Mouse (Mus musculus) thymus, adult 2 months (tissue): ENCODE data around the gene Slc25a21. TPM values are rescaled to one million over a fixed set of nuclear protein-coding genes. Genes with fewer than 3 reads are reported as not detected.

Experiments used
- DNase-seq: peaks from one replicate; pipeline ENCODE4 v3.0.0; 2021
- H3K27ac ChIP-seq: fragments of 200-500 bp; 2 replicates; pipeline ENCODE4 v1.5.1; 2012; ENCODE audit warnings: low read length, control low read depth; ENCODE audit not compliant: control insufficient read depth, insufficient read depth
- H3K27me3 ChIP-seq: fragments of 200-500 bp; 2 replicates; pipeline ENCODE4 v1.6.1; 2012; ENCODE audit warnings: mild to moderate bottlenecking, low read length, moderate library complexity, mixed read lengths; ENCODE audit not compliant: control insufficient read depth, insufficient read depth
- H3K36me3 ChIP-seq: fragments of 200-500 bp; 2 replicates; pipeline ENCODE4 v1.6.1; 2012; ENCODE audit warnings: mild to moderate bottlenecking, low read length, moderate library complexity; ENCODE audit not compliant: control insufficient read depth, insufficient read depth
- H3K4me1 ChIP-seq: fragments of 200-500 bp; replicated peaks from 2 replicates; pipeline ENCODE4 v1.6.1; 2012; ENCODE audit warnings: low read length; ENCODE audit not compliant: control insufficient read depth, insufficient read depth
- H3K4me3 ChIP-seq: fragments of 200-500 bp; 2 replicates; pipeline ENCODE4 v1.5.1; 2012; ENCODE audit warnings: mild to moderate bottlenecking, low read length, control low read depth, moderate library complexity; ENCODE audit not compliant: control insufficient read depth, insufficient read depth
- CTCF ChIP-seq: fragments of 200-500 bp; IDR thresholded peaks from 2 replicates; pipeline ENCODE4 v1.5.1; 2012; ENCODE audit warnings: mild to moderate bottlenecking, control low read depth, low read length, moderate library complexity, borderline replicate concordance; ENCODE audit not compliant: control insufficient read depth, poor library complexity, insufficient read depth; ENCODE audit errors: extremely low read depth
- POLR2A ChIP-seq: fragments of 200-500 bp; IDR thresholded peaks from 2 replicates; pipeline ENCODE4 v1.6.1; 2012; ENCODE audit warnings: mild to moderate bottlenecking, low read length, control low read depth, moderate library complexity; ENCODE audit not compliant: control insufficient read depth, poor library complexity, insufficient read depth; ENCODE audit errors: extremely low read depth
- WGBS: fragments of 180-500 bp; shearing (Covaris S2); methylation state at CpG from one replicate; pipeline ENCODE4 v1.1.7; 2018; 5-methylcytosine and 5-hydroxymethylcytosine counted together
- polyA plus RNA-seq: library from polyadenylated mRNA; depleted of rRNA; stranded (reverse); fragments of >200 nt; gene quantifications from 2 replicates; pipeline ENCODE4 v1.2.3, GENCODE M21; 2012

Gene Slc25a21
- polyA plus RNA-seq, 1 experiment = 0.03 TPM

DNA sequence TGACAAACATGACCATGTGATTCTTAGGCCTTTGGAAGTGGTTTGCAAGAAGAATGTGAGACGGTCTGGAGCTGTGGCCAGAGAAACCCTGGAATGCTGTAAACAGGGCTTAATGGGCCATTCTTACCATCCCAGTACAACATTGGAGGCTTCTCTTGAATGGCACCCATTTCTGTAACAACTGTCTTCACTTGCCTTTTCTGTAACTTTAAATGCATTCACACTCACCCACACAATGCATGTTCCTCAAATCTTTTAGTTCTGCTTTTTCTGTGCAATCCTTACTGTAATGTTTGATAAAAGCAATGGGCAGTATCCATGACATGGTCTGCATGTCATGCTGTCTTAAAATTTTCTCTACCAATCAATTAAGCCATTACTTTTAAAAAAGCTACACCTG lies 95.0 kb downstream of the Slc25a21 start:
- Histone ChIP-seq H3K27me3 (no peaks in the 10 kb centered on the region), H3K27ac (no peak overlapping the region), H3K4me1 (no peaks in the 10 kb centered on the region), H3K4me3 (no peak overlapping the region), H3K36me3 (no peaks in the 10 kb centered on the region)
- TF ChIP-seq CTCF = no peak
- TF ChIP-seq POLR2A = no peak
- 94% methylated on average over 1 of the region's 1 CpGs for WGBS
- DNase-seq = no peak

- no peak for DNase-seq
- TF ChIP-seq CTCF = no peak
- no peak for TF ChIP-seq POLR2A
- H3K27ac ChIP-seq = no peak overlapping the region
- WGBS = 94% methylated on average over 4 of the region's 4 CpGs
- no peak overlapping the region for H3K4me3 ChIP-seq
- no peaks in the 10 kb centered on the region for H3K4me1 ChIP-seq
- no peaks in the 10 kb centered on the region for H3K27me3 ChIP-seq
- no peaks in the 10 kb centered on the region for H3K36me3 ChIP-seq
These were observed 96.7 kb downstream of the Slc25a21 start for GRCm38 (mm10) chr12:57100549-57100948.

DNA sequence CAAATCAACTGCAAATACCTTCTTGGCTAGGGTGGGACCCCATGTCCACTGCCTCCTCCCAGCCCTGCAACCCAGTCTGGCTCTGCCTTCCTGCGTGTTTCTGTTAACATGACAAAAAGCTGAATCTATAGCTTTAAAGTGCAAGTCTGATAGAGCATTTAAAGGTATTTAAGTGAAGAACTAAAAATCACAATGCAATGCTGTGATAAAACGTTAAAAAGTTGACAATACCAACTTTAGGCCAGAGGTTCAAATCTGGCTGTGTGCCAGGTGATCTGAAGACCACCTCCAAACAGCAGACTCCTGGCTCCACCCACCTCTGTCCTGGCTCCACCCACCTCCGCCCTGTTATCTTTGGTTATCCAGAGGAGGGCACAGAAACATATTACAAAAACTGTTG lies 98.2 kb downstream of the Slc25a21 start:
- DNase-seq = no peak
- H3K27me3 ChIP-seq = no peaks in the 10 kb centered on the region
- TF ChIP-seq POLR2A = no peak
- no peak for TF ChIP-seq CTCF
- no peak overlapping the region for H3K27ac ChIP-seq
- H3K36me3 ChIP-seq = no peaks in the 10 kb centered on the region
- 78% methylated on average over 3 of the region's 3 CpGs for WGBS
- H3K4me1 ChIP-seq = no peaks in the 10 kb centered on the region
- H3K4me3 ChIP-seq = no peak overlapping the region

- Histone ChIP-seq H3K36me3 (no peaks in the 10 kb centered on the region), H3K27ac (no peak overlapping the region), H3K27me3 (no peaks in the 10 kb centered on the region), H3K4me1 (no peaks in the 10 kb centered on the region), H3K4me3 (no peak overlapping the region)
- TF ChIP-seq CTCF (no peak), POLR2A (no peak)
- DNase-seq = no peak
- WGBS = 86% methylated on average over 5 of the region's 5 CpGs
These were observed 98.9 kb downstream of the Slc25a21 start for GRCm38 (mm10) chr12:57098371-57098770.

GRCm38 (mm10) chr12:57093107-57093506 lies 104.2 kb downstream of the Slc25a21 start:
- 43% methylated on average over 5 of the region's 5 CpGs for WGBS
- no peak for DNase-seq
- no peak for TF ChIP-seq POLR2A
- no peak for TF ChIP-seq CTCF

GRCm38 (mm10) chr12:57084519-57084918 lies 112.8 kb downstream of the Slc25a21 start:
- no peak for DNase-seq
- Histone ChIP-seq H3K27me3 (no peaks in the 10 kb centered on the region), H3K36me3 (no peaks in the 10 kb centered on the region), H3K27ac (no peak overlapping the region), H3K4me3 (no peak overlapping the region), H3K4me1 (no peaks in the 10 kb centered on the region)
- TF ChIP-seq CTCF (no peak), POLR2A (no peak)
- WGBS = 81% methylated on average over 3 of the region's 3 CpGs

More at GRCm38 (mm10) chr12:57093107-57093506, 104.2 kb downstream of the Slc25a21 start:
- Histone ChIP-seq H3K4me3 (no peak overlapping the region), H3K27me3 (no peaks in the 10 kb centered on the region), H3K4me1 (no peaks in the 10 kb centered on the region), H3K36me3 (no peaks in the 10 kb centered on the region), H3K27ac (no peak overlapping the region)

DNA sequence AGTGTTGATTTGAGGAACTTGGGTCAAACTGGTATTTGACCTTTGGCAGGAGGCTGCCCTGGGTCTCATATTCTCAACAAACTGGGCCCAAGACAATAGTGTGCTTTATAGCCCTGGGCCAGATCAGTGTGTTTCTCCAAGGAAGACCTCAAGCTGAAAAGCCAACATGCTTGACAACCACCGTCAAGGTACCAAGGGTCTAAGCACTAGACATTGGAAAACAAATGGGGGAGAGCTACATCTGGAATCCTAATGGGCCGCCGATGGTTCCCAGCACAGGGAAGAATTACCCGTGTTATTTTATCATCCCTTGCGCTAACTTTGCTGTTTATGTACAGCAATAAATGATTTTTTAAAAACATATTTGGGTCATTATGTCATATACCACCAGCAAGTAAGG lies 113.7 kb downstream of the Slc25a21 start:
- Histone ChIP-seq H3K4me1 (no peaks in the 10 kb centered on the region), H3K36me3 (no peaks in the 10 kb centered on the region), H3K4me3 (no peak overlapping the region), H3K27ac (no peak overlapping the region), H3K27me3 (no peaks in the 10 kb centered on the region)
- WGBS = 92% methylated on average over 5 of the region's 5 CpGs
- DNase-seq = no peak
- TF ChIP-seq CTCF = no peak
